Mouse (Mus musculus) lung, postnatal 10 days (tissue): ENCODE measurements around the gene Gspt1.

Experiments used
- DNase-seq: peaks from one replicate; pipeline ENCODE4 v3.0.0; 2021

Gene Gspt1

GRCm38 (mm10) chr16:11202571-11203554, 51.3 kb downstream of the Gspt1 start, which contains the start of gene Rsl1d1:
TSS of gene Rsl1d1 (minus strand) at chr16:11203331.
- DNase-seq = peak; percentile 95

- no peak for DNase-seq
Observed at GRCm38 (mm10) chr16:11201740-11202394, 52.3 kb downstream of the Gspt1 start.

GRCm38 (mm10) chr16:11200247-11200646, 53.9 kb downstream of the Gspt1 start:
- no peak for DNase-seq

- no peak for DNase-seq
Observed at GRCm38 (mm10) chr16:11198467-11198866, 55.7 kb downstream of the Gspt1 start.

- no peak for DNase-seq
Observed at GRCm38 (mm10) chr16:11197052-11197451, 57.1 kb downstream of the Gspt1 start.

GRCm38 (mm10) chr16:11193231-11193630, 60.9 kb downstream of the Gspt1 start:
- no peak for DNase-seq

GRCm38 (mm10) chr16:11190150-11190549, 64.0 kb downstream of the Gspt1 start:
- DNase-seq = no peak

- DNase-seq = no peak
Observed at GRCm38 (mm10) chr16:11177404-11177803, 76.7 kb downstream of the Gspt1 start.

- DNase-seq = no peak
Observed at GRCm38 (mm10) chr16:11176884-11177244, 77.3 kb downstream of the Gspt1 start.

GRCm38 (mm10) chr16:11176208-11176883, 77.8 kb downstream of the Gspt1 start, which contains the start of gene Zc3h7a:
TSS of gene Zc3h7a (minus strand) at chr16:11176393.
- DNase-seq = peak; percentile 93

GRCm38 (mm10) chr16:11175489-11176207, 78.5 kb downstream of the Gspt1 start:
- peak; percentile 79 for DNase-seq

GRCm38 (mm10) chr16:11175100-11175488, 79.0 kb downstream of the Gspt1 start:
- no peak for DNase-seq

GRCm38 (mm10) chr16:11174671-11175081, 79.4 kb downstream of the Gspt1 start:
- peak; percentile 76 for DNase-seq

GRCm38 (mm10) chr16:11171679-11172078, 82.4 kb downstream of the Gspt1 start:
- no peak for DNase-seq
